Mouse (Mus musculus): ENCODE data around the gene Gapvd1.
"Not testable (repeated sequence)": the region's sequence is repeated elsewhere in the genome, so short reads cannot be mapped to it uniquely, and the experiment has no call there.

Gene Gapvd1

GRCm38 (mm10) chr2:34771368-34772226 lies 16.6 kb upstream of the Gapvd1 start, which contains the start of gene Hspa5:
TSS of gene Hspa5 (plus strand) at chr2:34771970.
- DNase-seq = peak; percentile 100

GRCm38 (mm10) chr2:34770951-34771350 lies 15.9 kb upstream of the Gapvd1 start:
- DNase-seq = no peak

GRCm38 (mm10) chr2:34770049-34770448 lies 15.0 kb upstream of the Gapvd1 start:
- DNase-seq = no peak

- DNase-seq = no peak
Measured at GRCm38 (mm10) chr2:34764801-34765200, 9.8 kb upstream of the Gapvd1 start.

- no peak for DNase-seq
Measured at GRCm38 (mm10) chr2:34762872-34763271, 7.8 kb upstream of the Gapvd1 start.

- no peak for DNase-seq
Measured at GRCm38 (mm10) chr2:34762174-34762573, 7.1 kb upstream of the Gapvd1 start.

- not testable (repeated sequence) for DNase-seq
Measured at GRCm38 (mm10) chr2:34761272-34761671, 6.2 kb upstream of the Gapvd1 start.

GRCm38 (mm10) chr2:34757341-34757740 lies 2.3 kb upstream of the Gapvd1 start:
- DNase-seq = no peak

- DNase-seq = peak; percentile 93
Measured at GRCm38 (mm10) chr2:34753811-34754550, 1.1 kb downstream of the Gapvd1 start.

- no peak for DNase-seq
Measured at GRCm38 (mm10) chr2:34750245-34750644, 4.8 kb downstream of the Gapvd1 start.

- no peak for DNase-seq
Measured at GRCm38 (mm10) chr2:34748479-34748878, 6.6 kb downstream of the Gapvd1 start.

GRCm38 (mm10) chr2:34745673-34746072 lies 9.4 kb downstream of the Gapvd1 start:
- DNase-seq = no peak

GRCm38 (mm10) chr2:34744476-34744875 lies 10.6 kb downstream of the Gapvd1 start:
- DNase-seq = no peak

- DNase-seq = no peak
Measured at GRCm38 (mm10) chr2:34742675-34743074, 12.4 kb downstream of the Gapvd1 start.

GRCm38 (mm10) chr2:34741390-34742159 lies 13.5 kb downstream of the Gapvd1 start:
- no peak for DNase-seq

- no peak for DNase-seq
Measured at GRCm38 (mm10) chr2:34739684-34740391, 15.2 kb downstream of the Gapvd1 start.

GRCm38 (mm10) chr2:34737911-34738310 lies 17.1 kb downstream of the Gapvd1 start:
- no peak for DNase-seq

- DNase-seq = no peak
Measured at GRCm38 (mm10) chr2:34736626-34737025, 18.4 kb downstream of the Gapvd1 start.

GRCm38 (mm10) chr2:34727045-34727728 lies 27.8 kb downstream of the Gapvd1 start:
- no peak for DNase-seq

- DNase-seq = no peak
Measured at GRCm38 (mm10) chr2:34725269-34725668, 29.8 kb downstream of the Gapvd1 start.

- DNase-seq = no peak
Measured at GRCm38 (mm10) chr2:34718196-34718595, 36.8 kb downstream of the Gapvd1 start.

- DNase-seq = no peak
Measured at GRCm38 (mm10) chr2:34711904-34712303, 43.1 kb downstream of the Gapvd1 start.

All from retina, postnatal 1 day (tissue).